Mouse (Mus musculus): ENCODE data around the gene Olfr70. TPM values are rescaled to one million over a fixed set of nuclear protein-coding genes. Genes with fewer than 3 reads are reported as not detected.

Olfr70 gene
- polyA plus RNA-seq (2014; fragmentation: Illumina TruSeq; extraction: RNeasy Lipid Tissue Mini Kit (QIAGEN cat#74804)): not detected

DNA sequence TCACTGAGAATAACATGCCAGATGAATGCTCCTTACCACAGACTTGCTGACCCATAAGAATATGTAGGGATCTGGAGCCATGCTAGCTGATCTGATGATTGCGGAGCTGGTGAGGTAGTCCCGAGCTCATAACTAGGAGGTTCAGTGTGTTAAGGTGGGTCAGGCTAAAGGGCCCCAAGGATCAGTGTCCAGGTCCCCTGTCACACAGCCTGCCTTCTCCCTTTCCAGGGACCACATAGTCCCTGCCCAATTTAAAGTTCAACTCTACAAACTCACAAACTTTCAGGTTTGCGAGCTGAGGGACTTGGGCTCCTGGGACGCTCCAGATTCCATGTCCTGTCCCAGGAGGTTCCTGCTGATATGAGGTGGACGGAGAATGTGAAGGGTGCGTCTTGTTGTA is at the start of gene Olfr70:
Gene Olfr70 (minus strand): TSS at position 101 of the 400 bp plus-strand sequence.

DNA sequence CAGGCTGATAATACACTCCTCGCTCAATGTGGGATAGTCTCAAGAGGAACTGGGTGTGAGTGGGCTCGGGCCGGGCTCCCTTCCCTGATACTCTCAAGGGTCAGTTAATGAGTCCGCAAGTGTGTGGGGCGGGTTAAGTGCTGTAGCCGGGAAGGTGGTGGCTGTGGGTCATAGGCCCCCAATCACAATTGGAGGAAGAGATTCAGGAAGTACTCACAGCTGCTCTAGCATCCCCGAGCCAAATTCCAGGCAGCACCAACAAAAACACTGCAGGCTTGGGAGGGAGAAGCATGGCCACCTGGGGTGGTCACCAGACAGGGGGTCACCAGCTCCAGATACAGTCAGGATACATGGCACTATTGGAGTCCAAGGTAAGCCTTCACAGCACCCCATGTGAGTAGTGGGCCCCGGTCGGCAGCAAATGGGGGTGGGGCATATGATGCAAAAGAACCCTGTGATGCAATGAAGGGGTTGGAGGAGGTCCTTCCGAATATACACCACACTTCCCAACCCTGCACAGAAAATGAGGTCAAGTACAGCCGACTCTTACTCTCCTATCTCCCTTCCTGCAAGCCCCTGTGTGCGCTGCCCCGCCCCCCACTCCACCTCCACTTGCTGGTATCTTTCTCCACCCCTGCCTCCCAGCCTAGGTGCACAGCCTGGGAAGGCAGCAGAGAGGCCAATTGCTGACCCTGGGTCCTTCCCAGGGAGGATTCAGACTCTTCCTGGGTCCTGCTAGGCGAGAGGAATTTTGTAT is 29.4 kb upstream of the Olfr70 start, which contains the start of gene Spaar:
Gene Spaar (plus strand): TSS at position 241 of the 757 bp plus-strand sequence.

DNA sequence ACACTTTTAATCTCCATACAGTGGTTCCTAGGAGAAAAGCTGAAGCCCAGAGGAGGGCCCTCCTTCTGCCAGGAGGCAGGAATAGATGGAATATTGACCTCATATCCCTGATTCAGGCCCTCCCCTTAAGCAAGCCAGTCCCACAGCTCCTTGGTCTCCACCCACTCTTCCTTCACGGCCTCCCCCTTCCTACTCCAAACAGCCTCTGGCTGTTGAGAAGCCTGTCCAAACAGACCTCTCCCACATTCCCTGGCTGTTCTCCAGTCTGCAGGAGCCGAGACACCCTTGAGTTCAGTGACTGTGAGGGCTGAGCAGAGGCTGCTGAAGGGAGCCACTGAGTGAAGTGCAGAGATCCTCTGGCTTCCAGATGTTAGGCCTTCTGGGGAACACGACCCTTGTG is 26.4 kb upstream of the Olfr70 start, which contains the start of gene Hrct1:
Gene Hrct1 (plus strand): TSS at position 194 of the 400 bp plus-strand sequence.

DNA sequence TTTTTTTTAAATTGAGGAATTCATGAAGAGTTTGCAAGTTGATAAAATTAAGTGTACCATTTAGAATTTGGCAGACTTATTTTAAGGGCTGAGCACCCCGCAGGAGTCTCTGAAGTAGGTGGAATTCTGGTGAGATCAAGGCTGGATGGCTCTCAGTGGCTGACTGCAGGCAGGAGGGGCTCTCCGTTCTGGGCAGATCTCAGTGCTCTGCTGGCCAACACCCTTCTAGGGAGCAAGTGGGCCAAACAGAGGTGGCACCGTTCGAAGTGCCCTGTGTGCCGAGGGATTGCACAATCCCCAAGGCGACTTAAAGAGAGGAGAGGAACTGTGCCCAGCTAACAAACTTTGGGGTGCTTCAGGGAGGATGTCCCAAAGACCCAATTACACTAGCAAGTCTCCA is 9.3 kb upstream of the Olfr70 start, which contains the start of gene Olfr71:
Gene Olfr71 (minus strand): TSS at position 387 of the 400 bp plus-strand sequence.

DNA sequence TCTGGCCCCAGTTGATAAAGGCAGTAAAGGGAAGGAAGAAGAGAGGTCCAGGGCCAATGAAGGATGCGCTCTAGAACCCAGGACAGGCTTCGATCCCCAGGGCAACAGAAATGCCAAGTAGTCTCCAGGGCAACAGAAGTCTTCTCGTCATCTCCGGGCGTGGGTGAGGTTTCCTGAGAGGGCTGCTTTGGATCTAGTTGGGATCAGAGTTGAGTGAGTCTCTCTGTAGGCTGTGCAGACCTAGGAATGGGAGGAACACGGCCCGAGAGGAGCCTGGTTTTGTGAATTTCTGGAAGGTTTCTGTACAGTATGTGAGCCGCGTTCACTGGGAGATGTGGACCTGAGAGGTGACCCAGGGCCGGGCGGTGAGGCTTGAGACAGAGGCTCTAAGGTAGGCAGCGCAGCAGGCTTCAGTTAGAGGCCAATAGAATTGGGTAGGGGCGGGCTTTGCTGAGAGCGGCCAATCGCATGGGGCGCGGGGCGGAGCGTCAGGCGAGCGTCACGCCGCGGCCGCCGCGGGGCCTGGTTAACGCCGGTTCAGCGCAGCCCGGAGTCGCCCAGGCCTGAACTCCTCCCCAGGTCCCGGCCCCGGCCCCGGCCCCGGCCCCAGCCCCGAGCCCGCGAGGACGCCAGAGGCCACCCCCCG is 31.7 kb downstream of the Olfr70 start, which contains the start of the genes Tmem8b and Fam221b:
Gene Tmem8b (plus strand): TSS at position 190 of the 646 bp plus-strand sequence.
Gene Fam221b (minus strand): TSS at position 364 of the 646 bp plus-strand sequence.

DNA sequence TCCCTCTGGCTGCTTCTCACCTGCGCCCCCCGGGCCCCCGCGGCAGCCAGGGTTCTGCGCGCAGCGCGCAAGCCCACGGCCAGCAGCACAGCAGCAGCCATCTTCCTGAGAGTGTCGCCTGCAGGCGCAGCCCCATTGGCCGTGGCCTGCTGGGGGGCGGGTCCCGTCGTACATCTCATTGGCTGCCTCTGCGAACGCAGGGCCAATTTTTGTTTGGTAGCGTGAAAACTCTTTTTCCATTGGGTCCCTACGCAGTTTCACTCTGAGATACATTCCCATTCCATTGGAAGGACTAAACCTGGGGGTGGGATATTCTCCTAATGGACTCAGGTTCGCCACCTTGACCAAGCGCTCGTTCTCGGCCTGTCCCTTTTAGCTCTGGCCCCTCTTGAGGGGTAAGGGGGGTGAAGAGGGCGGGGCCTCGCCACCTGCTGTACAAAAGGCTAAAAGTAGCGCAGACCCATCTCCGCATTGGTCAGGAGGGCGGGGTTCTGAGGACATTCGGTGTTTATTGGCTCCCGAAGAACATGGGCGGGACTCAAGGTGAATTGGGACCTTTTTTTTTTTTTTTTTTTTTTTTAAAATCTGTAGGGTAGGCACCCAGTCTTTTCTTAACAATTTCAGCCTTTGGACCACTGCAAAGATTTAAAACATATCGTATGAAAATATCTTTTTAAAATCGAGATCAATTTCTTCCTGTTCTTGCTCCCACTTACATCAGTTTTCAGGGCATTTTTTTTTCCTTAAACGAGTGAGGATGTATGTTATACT is 44.1 kb downstream of the Olfr70 start, which contains the start of gene Hint2:
Gene Hint2 (minus strand): TSS at position 128 of the 771 bp plus-strand sequence.

DNA sequence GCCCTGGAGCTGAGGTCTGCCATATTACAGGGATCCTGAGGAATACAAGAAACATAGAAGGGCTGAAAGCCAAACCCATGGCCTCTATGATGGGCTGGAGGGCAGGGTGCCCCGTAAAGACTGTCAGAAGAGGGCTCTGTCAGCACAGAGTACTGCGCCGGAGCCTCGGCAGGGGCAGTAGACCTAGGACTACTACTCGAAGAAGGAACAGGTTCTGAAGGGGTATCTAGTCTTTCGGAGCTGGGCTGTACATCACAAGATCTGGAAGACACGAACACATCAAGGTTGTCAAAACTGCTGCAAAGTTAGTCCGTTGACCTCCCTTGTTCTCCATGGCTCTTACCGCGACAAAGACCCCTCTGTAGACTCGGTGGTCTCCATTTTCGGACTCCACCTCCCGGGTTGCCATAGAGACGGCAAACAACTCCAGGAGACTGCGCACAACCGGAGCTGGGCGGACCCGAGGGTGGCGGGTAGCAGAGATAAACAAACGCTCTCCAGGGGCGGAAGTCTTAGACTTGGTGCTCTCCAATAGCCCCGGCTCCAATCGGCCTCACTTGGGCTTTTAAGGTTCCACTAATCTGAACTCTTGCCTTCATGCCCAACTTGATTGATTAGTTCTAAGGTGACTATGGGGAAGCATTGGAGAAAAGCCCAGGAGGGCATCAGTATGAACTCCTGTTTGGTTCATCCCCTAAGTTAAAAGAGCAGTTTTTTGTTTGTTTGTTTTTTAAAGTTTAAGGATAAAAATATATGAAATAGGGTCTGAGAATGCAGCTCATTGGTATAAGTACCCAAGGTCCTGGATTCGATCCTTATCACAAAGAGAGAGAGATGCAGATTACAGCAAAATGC is 47.2 kb downstream of the Olfr70 start, which contains the start of gene Spag8:
Gene Spag8 (minus strand): TSS at position 434 of the 855 bp plus-strand sequence.

Other genes with a start within 250 kb of the Olfr70 start
- 2.5 TPM for gene Cd72, start 246.2 kb downstream of the Olfr70 start, polyA plus RNA-seq (2014; fragmentation: Illumina TruSeq; extraction: RNeasy Lipid Tissue Mini Kit (QIAGEN cat#74804))
- gene Sit1, start 217.1 kb downstream of the Olfr70 start, polyA plus RNA-seq (2014; fragmentation: Illumina TruSeq; extraction: RNeasy Lipid Tissue Mini Kit (QIAGEN cat#74804)): not detected
- 2.1 TPM for gene Ccdc107, start 207.9 kb downstream of the Olfr70 start, polyA plus RNA-seq (2014; fragmentation: Illumina TruSeq; extraction: RNeasy Lipid Tissue Mini Kit (QIAGEN cat#74804))
- gene Arhgef39, start 201.1 kb downstream of the Olfr70 start, polyA plus RNA-seq (2014; fragmentation: Illumina TruSeq; extraction: RNeasy Lipid Tissue Mini Kit (QIAGEN cat#74804)): 6.7 TPM
- gene Car9, start 193.8 kb downstream of the Olfr70 start, polyA plus RNA-seq (2014; fragmentation: Illumina TruSeq; extraction: RNeasy Lipid Tissue Mini Kit (QIAGEN cat#74804)): 2.3 TPM
- gene Tpm2, start 177.0 kb downstream of the Olfr70 start, polyA plus RNA-seq (2014; fragmentation: Illumina TruSeq; extraction: RNeasy Lipid Tissue Mini Kit (QIAGEN cat#74804)): 58.0 TPM
- 10.5 TPM for gene Creb3, start 138.5 kb downstream of the Olfr70 start, polyA plus RNA-seq (2014; fragmentation: Illumina TruSeq; extraction: RNeasy Lipid Tissue Mini Kit (QIAGEN cat#74804))
- 291 TPM for gene Tln1, start 138.1 kb downstream of the Olfr70 start, polyA plus RNA-seq (2014; fragmentation: Illumina TruSeq; extraction: RNeasy Lipid Tissue Mini Kit (QIAGEN cat#74804))
- gene Rgp1, start 122.1 kb downstream of the Olfr70 start, polyA plus RNA-seq (2014; fragmentation: Illumina TruSeq; extraction: RNeasy Lipid Tissue Mini Kit (QIAGEN cat#74804)): 3.4 TPM
- 2.5 TPM for gene Gba2, start 121.9 kb downstream of the Olfr70 start, polyA plus RNA-seq (2014; fragmentation: Illumina TruSeq; extraction: RNeasy Lipid Tissue Mini Kit (QIAGEN cat#74804))
- gene Msmp, start 116.3 kb downstream of the Olfr70 start, polyA plus RNA-seq (2014; fragmentation: Illumina TruSeq; extraction: RNeasy Lipid Tissue Mini Kit (QIAGEN cat#74804)): not detected
- gene Npr2, start 68.9 kb downstream of the Olfr70 start, polyA plus RNA-seq (2014; fragmentation: Illumina TruSeq; extraction: RNeasy Lipid Tissue Mini Kit (QIAGEN cat#74804)): 21.7 TPM
- not detected for gene Spag8, start 47.2 kb downstream of the Olfr70 start, polyA plus RNA-seq (2014; fragmentation: Illumina TruSeq; extraction: RNeasy Lipid Tissue Mini Kit (QIAGEN cat#74804))
- 2.4 TPM for gene Hint2, start 44.3 kb downstream of the Olfr70 start, polyA plus RNA-seq (2014; fragmentation: Illumina TruSeq; extraction: RNeasy Lipid Tissue Mini Kit (QIAGEN cat#74804))
- gene Tmem8b, start 31.8 kb downstream of the Olfr70 start, polyA plus RNA-seq (2014; fragmentation: Illumina TruSeq; extraction: RNeasy Lipid Tissue Mini Kit (QIAGEN cat#74804)): 5.4 TPM
- 0.14 TPM for gene Fam221b, start 31.7 kb downstream of the Olfr70 start, polyA plus RNA-seq (2014; fragmentation: Illumina TruSeq; extraction: RNeasy Lipid Tissue Mini Kit (QIAGEN cat#74804))
- gene Olfr71, start 9.4 kb upstream of the Olfr70 start, polyA plus RNA-seq (2014; fragmentation: Illumina TruSeq; extraction: RNeasy Lipid Tissue Mini Kit (QIAGEN cat#74804)): not detected
- gene Hrct1, start 26.4 kb upstream of the Olfr70 start, polyA plus RNA-seq (2014; fragmentation: Illumina TruSeq; extraction: RNeasy Lipid Tissue Mini Kit (QIAGEN cat#74804)): not detected
- gene Spaar, start 29.2 kb upstream of the Olfr70 start, polyA plus RNA-seq (2014; fragmentation: Illumina TruSeq; extraction: RNeasy Lipid Tissue Mini Kit (QIAGEN cat#74804)): 0.37 TPM
- gene Olfr159, start 70.2 kb upstream of the Olfr70 start, polyA plus RNA-seq (2014; fragmentation: Illumina TruSeq; extraction: RNeasy Lipid Tissue Mini Kit (QIAGEN cat#74804)): not detected
- not detected for gene Olfr156, start 123.1 kb upstream of the Olfr70 start, polyA plus RNA-seq (2014; fragmentation: Illumina TruSeq; extraction: RNeasy Lipid Tissue Mini Kit (QIAGEN cat#74804))
- not detected for gene Olfr157, start 139.4 kb upstream of the Olfr70 start, polyA plus RNA-seq (2014; fragmentation: Illumina TruSeq; extraction: RNeasy Lipid Tissue Mini Kit (QIAGEN cat#74804))
- not detected for gene Olfr155, start 150.8 kb upstream of the Olfr70 start, polyA plus RNA-seq (2014; fragmentation: Illumina TruSeq; extraction: RNeasy Lipid Tissue Mini Kit (QIAGEN cat#74804))
- 33.6 TPM for gene Reck, start 174.7 kb upstream of the Olfr70 start, polyA plus RNA-seq (2014; fragmentation: Illumina TruSeq; extraction: RNeasy Lipid Tissue Mini Kit (QIAGEN cat#74804))